Mouse (Mus musculus): ENCODE data around the gene Sult4a1. TPM values are rescaled to one million over a fixed set of nuclear protein-coding genes. Genes with fewer than 3 reads are reported as not detected.

The Sult4a1 gene
- polyA plus RNA-seq, 1 experiment: not detected

GRCm38 (mm10) chr15:84074705-84075185, 30.8 kb downstream of the Sult4a1 start:
- peaks cover 15% of the 10 kb centered on the region for H3K4me1 ChIP-seq
- H3K4me3 ChIP-seq (replicated peaks): no peak overlapping the region
- H3K36me3 ChIP-seq (replicated peaks; ENCODE audit: low read length): no peaks in the 10 kb centered on the region
- TF ChIP-seq GATA1 (IDR thresholded peaks at IDR 0.05; ENCODE audit: borderline replicate concordance, low read length) (no peak), FLI1 (IDR thresholded peaks at IDR 0.05; ENCODE audit: low read length) (no peak)
- H3K9me3 ChIP-seq: no peaks in the 10 kb centered on the region
- H3K27me3 ChIP-seq (replicated peaks): peaks cover 74% of the 10 kb centered on the region

GRCm38 (mm10) chr15:84073911-84074704, 31.4 kb downstream of the Sult4a1 start:
- no peak for TF ChIP-seq GATA1 (IDR thresholded peaks at IDR 0.05; ENCODE audit: borderline replicate concordance, low read length)
- TF ChIP-seq FLI1 (IDR thresholded peaks at IDR 0.05; ENCODE audit: low read length): no peak
- Histone ChIP-seq H3K4me3 (replicated peaks) (no peak overlapping the region), H3K27me3 (replicated peaks) (peaks cover 75% of the 10 kb centered on the region), H3K4me1 (peaks cover 15% of the 10 kb centered on the region), H3K9me3 (no peaks in the 10 kb centered on the region), H3K36me3 (replicated peaks; ENCODE audit: low read length) (no peaks in the 10 kb centered on the region)

GRCm38 (mm10) chr15:84073058-84073457, 32.5 kb downstream of the Sult4a1 start:
- peaks cover 81% of the 10 kb centered on the region for H3K27me3 ChIP-seq (replicated peaks)

GRCm38 (mm10) chr15:84072226-84072625, 33.3 kb downstream of the Sult4a1 start:
- Histone ChIP-seq H3K36me3 (replicated peaks; ENCODE audit: low read length) (no peaks in the 10 kb centered on the region), H3K27me3 (replicated peaks) (peaks cover 84% of the 10 kb centered on the region), H3K4me1 (peaks cover 15% of the 10 kb centered on the region), H3K4me3 (replicated peaks) (no peak overlapping the region), H3K9me3 (no peaks in the 10 kb centered on the region)
- no peak for TF ChIP-seq GATA1 (IDR thresholded peaks at IDR 0.05; ENCODE audit: borderline replicate concordance, low read length)
- TF ChIP-seq FLI1 (IDR thresholded peaks at IDR 0.05; ENCODE audit: low read length): no peak

More at GRCm38 (mm10) chr15:84073058-84073457, 32.5 kb downstream of the Sult4a1 start:
- Histone ChIP-seq H3K36me3 (replicated peaks; ENCODE audit: low read length) (no peaks in the 10 kb centered on the region), H3K4me3 (replicated peaks) (no peak overlapping the region), H3K4me1 (peaks cover 15% of the 10 kb centered on the region), H3K9me3 (no peaks in the 10 kb centered on the region)
- no peak for TF ChIP-seq FLI1 (IDR thresholded peaks at IDR 0.05; ENCODE audit: low read length)
- no peak for TF ChIP-seq GATA1 (IDR thresholded peaks at IDR 0.05; ENCODE audit: borderline replicate concordance, low read length)

- Histone ChIP-seq H3K4me3 (replicated peaks) (no peak overlapping the region), H3K4me1 (peaks cover 15% of the 10 kb centered on the region), H3K9me3 (peaks cover 13% of the 10 kb centered on the region), H3K36me3 (replicated peaks; ENCODE audit: low read length) (no peaks in the 10 kb centered on the region), H3K27me3 (replicated peaks) (peaks cover 84% of the 10 kb centered on the region)
- TF ChIP-seq GATA1 (IDR thresholded peaks at IDR 0.05; ENCODE audit: borderline replicate concordance, low read length) (no peak), FLI1 (IDR thresholded peaks at IDR 0.05; ENCODE audit: low read length) (no peak)
Observed at GRCm38 (mm10) chr15:84070116-84070676, 35.4 kb downstream of the Sult4a1 start.

GRCm38 (mm10) chr15:84069455-84070050, 36.0 kb downstream of the Sult4a1 start:
- Histone ChIP-seq H3K9me3 (peaks cover 18% of the 10 kb centered on the region), H3K27me3 (replicated peaks) (peaks cover 83% of the 10 kb centered on the region)
- TF ChIP-seq FLI1 (IDR thresholded peaks at IDR 0.05; ENCODE audit: low read length): no peak
- no peak for TF ChIP-seq GATA1 (IDR thresholded peaks at IDR 0.05; ENCODE audit: borderline replicate concordance, low read length)

GRCm38 (mm10) chr15:84065701-84066100, 39.9 kb downstream of the Sult4a1 start:
- TF ChIP-seq GATA1 (IDR thresholded peaks at IDR 0.05; ENCODE audit: borderline replicate concordance, low read length) (no peak), FLI1 (IDR thresholded peaks at IDR 0.05; ENCODE audit: low read length) (no peak)
- peaks cover 55% of the 10 kb centered on the region for H3K27me3 ChIP-seq (replicated peaks)

More at GRCm38 (mm10) chr15:84069455-84070050, 36.0 kb downstream of the Sult4a1 start:
- H3K36me3 ChIP-seq (replicated peaks; ENCODE audit: low read length): no peaks in the 10 kb centered on the region
- H3K4me3 ChIP-seq (replicated peaks): no peak overlapping the region
- H3K4me1 ChIP-seq: peaks cover 11% of the 10 kb centered on the region

GRCm38 (mm10) chr15:84065140-84065539, 40.4 kb downstream of the Sult4a1 start, which contains the start of gene Efcab6:
Gene Efcab6 (minus strand): TSS chr15:84065379.
- TF ChIP-seq FLI1 (IDR thresholded peaks at IDR 0.05; ENCODE audit: low read length) (no peak), GATA1 (IDR thresholded peaks at IDR 0.05; ENCODE audit: borderline replicate concordance, low read length) (no peak)
- Histone ChIP-seq H3K9me3 (peaks cover 37% of the 10 kb centered on the region), H3K4me1 (peaks cover 4% of the 10 kb centered on the region), H3K27me3 (replicated peaks) (peaks cover 50% of the 10 kb centered on the region), H3K36me3 (replicated peaks; ENCODE audit: low read length) (no peaks in the 10 kb centered on the region), H3K4me3 (replicated peaks) (no peak within 1 kb of the TSS)

More at GRCm38 (mm10) chr15:84065701-84066100, 39.9 kb downstream of the Sult4a1 start:
- Histone ChIP-seq H3K4me1 (peaks cover 7% of the 10 kb centered on the region), H3K4me3 (replicated peaks) (no peak overlapping the region), H3K36me3 (replicated peaks; ENCODE audit: low read length) (no peaks in the 10 kb centered on the region), H3K9me3 (peaks cover 37% of the 10 kb centered on the region)

- no peaks in the 10 kb centered on the region; the same call in 1 of the 2 replicates for H3K4me1 ChIP-seq
- TF ChIP-seq GATA1 (IDR thresholded peaks at IDR 0.05; ENCODE audit: borderline replicate concordance, low read length) (no peak), FLI1 (IDR thresholded peaks at IDR 0.05; ENCODE audit: low read length) (no peak)
- H3K4me3 ChIP-seq (replicated peaks): no peak overlapping the region
- H3K27me3 ChIP-seq (replicated peaks): peaks cover 16% of the 10 kb centered on the region
- peaks cover 16% of the 10 kb centered on the region for H3K9me3 ChIP-seq
- no peaks in the 10 kb centered on the region for H3K36me3 ChIP-seq (replicated peaks; ENCODE audit: low read length)
Observed at GRCm38 (mm10) chr15:84058841-84059240, 46.7 kb downstream of the Sult4a1 start.
